Mouse (Mus musculus): ENCODE results near the gene Gsx1. TPM values are rescaled to one million over a fixed set of nuclear protein-coding genes. Genes with fewer than 3 reads are reported as not detected.

Gene Gsx1
- polyA plus RNA-seq, 1 experiment from 2014 or later: not detected

- POLR2A ChIA-PET: no interaction called here
- H3K27me3 ChIP-seq: no peaks in the 10 kb centered on the region
- no peak for ATAC-seq
- in situ Hi-C loops (cut with MboI; ENCODE audit: low pct_unique_long_range_greater_than_20kb): no loop called here
- no peak for TF ChIP-seq CTCF (IDR thresholded peaks at IDR 0.05)
- DNase-seq (ENCODE audit: low read depth, low spot score): no peak
- CTCF ChIA-PET: interaction anchor here (2.1 kb wide), 1 partner anchor 22 kb away, joined by 7 read pairs; no protein-coding TSS in a partner anchor
Observed at GRCm38 (mm10) chr5:147204905-147205304, 16.4 kb downstream of the Gsx1 start.

GRCm38 (mm10) chr5:147207852-147208251, 19.4 kb downstream of the Gsx1 start:
- ChIA-PET POLR2A (no interaction called here), CTCF (no interaction called here)
- no peak for TF ChIP-seq CTCF (IDR thresholded peaks at IDR 0.05)
- no peak for DNase-seq (ENCODE audit: low read depth, low spot score)
- in situ Hi-C loops (cut with MboI; ENCODE audit: low pct_unique_long_range_greater_than_20kb): no loop called here
- no peaks in the 10 kb centered on the region for H3K27me3 ChIP-seq
- ATAC-seq: no peak

- in situ Hi-C loops (cut with MboI; ENCODE audit: low pct_unique_long_range_greater_than_20kb): no loop called here
- no peak for DNase-seq (ENCODE audit: low read depth, low spot score)
- H3K27me3 ChIP-seq: peaks cover 1% of the 10 kb centered on the region
- ATAC-seq: no peak
- TF ChIP-seq CTCF (IDR thresholded peaks at IDR 0.05): no peak
- ChIA-PET POLR2A (no interaction called here), CTCF (no interaction called here)
Observed at GRCm38 (mm10) chr5:147208471-147208870, 20.0 kb downstream of the Gsx1 start.

GRCm38 (mm10) chr5:147227354-147228112, 39.0 kb downstream of the Gsx1 start:
- ATAC-seq: peak; percentile 57
- peaks cover 28% of the 10 kb centered on the region for H3K27me3 ChIP-seq
- peak; percentile 97 for TF ChIP-seq CTCF (IDR thresholded peaks at IDR 0.05)
- CTCF ChIA-PET: interaction anchor here (0.7 to 3.3 kb wide), 25 partner anchors 10 to 552 kb away, joined by 3 to 30 read pairs (median 4); no protein-coding TSS in a partner anchor
- DNase-seq (ENCODE audit: low read depth, low spot score): peak; percentile 10
- in situ Hi-C loops (cut with MboI; ENCODE audit: low pct_unique_long_range_greater_than_20kb): loop anchor here (5.0 to 25.0 kb wide), 4 partner anchors 75 to 565 kb away; no protein-coding TSS in a partner anchor
- POLR2A ChIA-PET: interaction anchor here (0.7 to 1.7 kb wide), 3 partner anchors 266 to 313 kb away, joined by 3 to 5 read pairs (median 3); no protein-coding TSS in a partner anchor

- no peak for ATAC-seq
- peaks cover 11% of the 10 kb centered on the region for H3K27me3 ChIP-seq
- no peak for DNase-seq (ENCODE audit: low read depth, low spot score)
- TF ChIP-seq CTCF (IDR thresholded peaks at IDR 0.05): no peak
- POLR2A ChIA-PET: interaction anchor here (0.6 kb wide), 1 partner anchor 57 kb away, joined by 3 read pairs; no protein-coding TSS in a partner anchor
- in situ Hi-C loops (cut with MboI; ENCODE audit: low pct_unique_long_range_greater_than_20kb): loop anchor here (25.0 kb wide), 1 partner anchor 573 kb away; no protein-coding TSS in a partner anchor
- CTCF ChIA-PET: interaction anchor here (0.6 kb wide), 1 partner anchor 198 kb away, joined by 3 read pairs; no protein-coding TSS in a partner anchor
Observed at GRCm38 (mm10) chr5:147235406-147236309, 47.2 kb downstream of the Gsx1 start.

Other genes starting within 250 kb of the Gsx1 start
- 77.9 TPM for gene Gtf3a, start 240.0 kb upstream of the Gsx1 start, polyA plus RNA-seq (2021)
- 39.6 TPM for gene Mtif3, start 224.9 kb upstream of the Gsx1 start, polyA plus RNA-seq (2021)
- 15.4 TPM for gene Lnx2, start 112.1 kb upstream of the Gsx1 start, polyA plus RNA-seq (2021)
- gene Polr1d, start 111.6 kb upstream of the Gsx1 start, polyA plus RNA-seq (2021): 168 TPM
- gene Pdx1, start 81.3 kb downstream of the Gsx1 start, polyA plus RNA-seq (2021): not detected
- gene Cdx2, start 118.6 kb downstream of the Gsx1 start, polyA plus RNA-seq (2021): 0.13 TPM
- gene Urad, start 133.7 kb downstream of the Gsx1 start, polyA plus RNA-seq (2021): not detected
- gene Flt3, start 211.8 kb downstream of the Gsx1 start, polyA plus RNA-seq (2021): 0.30 TPM
- 62.2 TPM for gene Pan3, start 241.5 kb downstream of the Gsx1 start, polyA plus RNA-seq (2021)